8 mouse cellular contexts compared by ENCODE assay signal in genomic region chr3:127633080-127634032, GRCm38 (mm10). TPM values are rescaled to one million over a fixed set of nuclear protein-coding genes. Genes with fewer than 3 reads are reported as not detected.
DNase-seq lines count a peak whose midpoint lies in the region; ATAC-seq lines count a peak whose summit lies in the region.

Neurog2 (plus strand) TSS chr3:127633135.

- H3K4me1 ChIP-seq in heart, embryonic 12.5 days (replicated peaks), result peaks cover 35% of the 10 kb centered on the region
- peaks cover 25% of the 10 kb centered on the region for H3K4me1 ChIP-seq in limb, embryonic 10.5 days
- H3K4me1 ChIP-seq in neural tube, embryonic 12.5 days, result peaks cover 25% of the 10 kb centered on the region

- H3K27ac ChIP-seq in heart, embryonic 12.5 days (ENCODE audit: poor library complexity, severe bottlenecking), result no peak within 1 kb of the TSS
- no peak within 1 kb of the TSS for H3K27ac ChIP-seq in limb, embryonic 10.5 days
- peak within 1 kb of the TSS; percentile 57 for H3K27ac ChIP-seq in neural tube, embryonic 12.5 days

- under 1% methylated on average over 91 of the region's 92 CpGs for WGBS in heart, embryonic 12.5 days
- WGBS in limb, embryonic 10.5 days, result under 1% methylated on average over 87 of the region's 92 CpGs
- WGBS in neural tube, embryonic 12.5 days, result under 1% methylated on average over 92 of the region's 92 CpGs

- H3K27me3 ChIP-seq in heart, embryonic 12.5 days (replicated peaks), result peaks cover 88% of the 10 kb centered on the region
- peaks cover 100% of the 10 kb centered on the region for H3K27me3 ChIP-seq in limb, embryonic 10.5 days (ENCODE audit: low read depth, poor library complexity, severe bottlenecking)
- H3K27me3 ChIP-seq in neural tube, embryonic 12.5 days (replicated peaks), result peaks cover 74% of the 10 kb centered on the region

- H3K36me3 ChIP-seq in heart, embryonic 12.5 days, result no peaks in the 10 kb centered on the region
- H3K36me3 ChIP-seq in limb, embryonic 10.5 days, result no peaks in the 10 kb centered on the region
- H3K36me3 ChIP-seq in neural tube, embryonic 12.5 days, result no peaks in the 10 kb centered on the region

- no peaks in the 10 kb centered on the region for H3K9me3 ChIP-seq in heart, embryonic 12.5 days (replicated peaks)
- no peaks in the 10 kb centered on the region for H3K9me3 ChIP-seq in limb, embryonic 10.5 days (replicated peaks)
- no peaks in the 10 kb centered on the region for H3K9me3 ChIP-seq in neural tube, embryonic 12.5 days

- ATAC-seq in cerebellum, adult (ENCODE audit: insufficient number of reproducible peaks, low FRiP score, low TSS enrichment), result no peak
- 0 out of 2 replicates have a peak, but pooled peaks have one; percentile 10 for ATAC-seq in heart, embryonic 12.5 days (ENCODE audit: insufficient number of reproducible peaks, low FRiP score)
- ATAC-seq in neural tube, embryonic 12.5 days (ENCODE audit: low FRiP score, low read depth), result peak; percentile 48

- peak within 1 kb of the TSS; percentile 40; the same call in 1 of the 2 replicates for H3K9ac ChIP-seq in heart, embryonic 12.5 days
- H3K9ac ChIP-seq in neural tube, embryonic 12.5 days, result peak within 1 kb of the TSS; percentile 67

- DNase-seq in cerebellum, adult 9-11 months, result peak; percentile 12
- DNase-seq in thymus, postnatal 14 days, result peak; percentile 17
- DNase-seq in thymus, postnatal 25 days, result no peak
- peak; percentile 68 for DNase-seq in limb, embryonic 10.5 days (ENCODE audit: low spot score)
- DNase-seq in layer of hippocampus, adult 11-12 months (ENCODE audit: low spot score), result no peak

- H3K4me2 ChIP-seq in heart, embryonic 12.5 days, result peak within 1 kb of the TSS; percentile 84
- peak within 1 kb of the TSS; percentile 85 for H3K4me2 ChIP-seq in neural tube, embryonic 12.5 days (replicated peaks)

- peak within 1 kb of the TSS; percentile 48 for H3K4me3 ChIP-seq in heart, embryonic 12.5 days
- peak within 1 kb of the TSS; percentile 49 for H3K4me3 ChIP-seq in limb, embryonic 10.5 days
- peak within 1 kb of the TSS; percentile 54 for H3K4me3 ChIP-seq in neural tube, embryonic 12.5 days

RNA-seq across cellular contexts. Expression of gene Neurog2, which starts in this region (rescaled TPM):
- polyA plus RNA-seq in heart, embryonic 12.5 days (2016; fragmentation: Nextera tagmentation; extraction: Ambion mirVana), result 0.24 TPM in 1 of 2 replicates, not detected in the other
- 0.13 TPM in 1 of 2 replicates, not detected in the other for polyA plus RNA-seq in limb, embryonic 10.5 days (2016; fragmentation: Nextera tagmentation; extraction: Ambion mirVana)
- polyA plus RNA-seq in neural tube, embryonic 12.5 days (2016; fragmentation: Nextera tagmentation; extraction: Ambion mirVana), result 49.6 and 55.8 TPM in 2 replicates

Comparison
In these comparisons a context has a peak if more than half of its experiments do, and no peak if none do; other contexts are left out.
1. RNA of gene Neurog2 (polyA plus RNA-seq): 49.6 to 55.8 TPM in neural tube, embryonic 12.5 days; 0.24 TPM in heart, embryonic 12.5 days and 0.13 TPM in limb, embryonic 10.5 days; every median in the first group is over 10 times any median in the second.
2. DNase-seq: peak in cerebellum, adult 9-11 months (single experiment) and thymus, postnatal 14 days (single experiment); none in thymus, postnatal 25 days (single experiment) and layer of hippocampus, adult 11-12 months (single experiment).
3. Peak in ATAC-seq, H3K4me3 ChIP-seq, H3K9ac ChIP-seq and H3K4me2 ChIP-seq in heart, embryonic 12.5 days; RNA of the gene not detected or under 1 TPM.
4. Peak in DNase-seq and H3K4me3 ChIP-seq in limb, embryonic 10.5 days; RNA of the gene not detected or under 1 TPM.
5. Peak in every context shown above with its lines, with median percentiles within 50 percentile points of each other: H3K4me3 ChIP-seq.